Mouse (Mus musculus) adrenal gland, adult 8-10 months (tissue): ENCODE measurements around the gene Ndst2. TPM values are rescaled to one million over a fixed set of nuclear protein-coding genes. Genes with fewer than 3 reads are reported as not detected.
A peak's percentile ranks its signal among the peaks of the same experiment; 100 is the strongest.

Experiments used
- DNase-seq: peaks from one replicate; pipeline ENCODE4 v3.0.0; 2022
- total RNA-seq, 4 experiments: library from RNA; stranded (reverse); gene quantifications; 2 replicates each; pipeline ENCODE4 v1.2.4; 2022

Gene Ndst2
- total RNA-seq = 10 to 100 TPM; 27.7 to 51.1 (median 34.4) TPM

GRCm38 (mm10) chr14:20733952-20734774, at the start of gene Ndst2:
TSS of gene Ndst2 (minus strand) at chr14:20734562.
- DNase-seq = peak; percentile 79

- no peak for DNase-seq
These were observed 49.2 kb upstream of the Ndst2 start for GRCm38 (mm10) chr14:20783526-20783925.

- no peak for DNase-seq
These were observed 48.5 kb upstream of the Ndst2 start for GRCm38 (mm10) chr14:20782860-20783259.

- peak; percentile 55 for DNase-seq
These were observed 45.9 kb upstream of the Ndst2 start for GRCm38 (mm10) chr14:20780217-20780616.

- no peak for DNase-seq
These were observed 44.1 kb upstream of the Ndst2 start for GRCm38 (mm10) chr14:20778496-20778895.

- no peak for DNase-seq
These were observed 41.3 kb upstream of the Ndst2 start for GRCm38 (mm10) chr14:20775661-20776060.

GRCm38 (mm10) chr14:20773410-20773809, 39.0 kb upstream of the Ndst2 start:
- no peak for DNase-seq

GRCm38 (mm10) chr14:20772808-20773207, 38.4 kb upstream of the Ndst2 start:
- no peak for DNase-seq

GRCm38 (mm10) chr14:20771941-20772340, 37.6 kb upstream of the Ndst2 start:
- DNase-seq = no peak

GRCm38 (mm10) chr14:20768581-20768980, 34.2 kb upstream of the Ndst2 start:
- DNase-seq = no peak

GRCm38 (mm10) chr14:20767936-20768335, 33.6 kb upstream of the Ndst2 start:
- no peak for DNase-seq

- peak; percentile 80 for DNase-seq
These were observed 31.4 kb upstream of the Ndst2 start for GRCm38 (mm10) chr14:20765642-20766258.

GRCm38 (mm10) chr14:20764942-20765341, 30.6 kb upstream of the Ndst2 start:
- DNase-seq = no peak

- no peak for DNase-seq
These were observed 24.5 kb upstream of the Ndst2 start for GRCm38 (mm10) chr14:20758768-20759435.

GRCm38 (mm10) chr14:20757370-20757907, 23.1 kb upstream of the Ndst2 start:
- DNase-seq = no peak

- no peak for DNase-seq
These were observed 19.4 kb upstream of the Ndst2 start for GRCm38 (mm10) chr14:20753792-20754191.

GRCm38 (mm10) chr14:20750503-20750902, 16.1 kb upstream of the Ndst2 start:
- DNase-seq = no peak

- no peak for DNase-seq
These were observed 15.2 kb upstream of the Ndst2 start for GRCm38 (mm10) chr14:20749494-20750051.

GRCm38 (mm10) chr14:20748388-20748787, 14.0 kb upstream of the Ndst2 start:
- no peak for DNase-seq

GRCm38 (mm10) chr14:20746935-20747334, 12.6 kb upstream of the Ndst2 start:
- DNase-seq = no peak

GRCm38 (mm10) chr14:20743614-20744013, 9.3 kb upstream of the Ndst2 start:
- DNase-seq = no peak

- DNase-seq = no peak
These were observed 6.9 kb upstream of the Ndst2 start for GRCm38 (mm10) chr14:20741301-20741700.

GRCm38 (mm10) chr14:20738511-20738910, 4.1 kb upstream of the Ndst2 start:
- no peak for DNase-seq
